Mouse (Mus musculus) lung, postnatal 25 days (tissue): Measurements from ENCODE around the gene Shq1.

Experiments used
- DNase-seq: peaks from one replicate; pipeline ENCODE4 v3.0.0; 2022; ENCODE audit warnings: low spot score

Gene Shq1

DNA sequence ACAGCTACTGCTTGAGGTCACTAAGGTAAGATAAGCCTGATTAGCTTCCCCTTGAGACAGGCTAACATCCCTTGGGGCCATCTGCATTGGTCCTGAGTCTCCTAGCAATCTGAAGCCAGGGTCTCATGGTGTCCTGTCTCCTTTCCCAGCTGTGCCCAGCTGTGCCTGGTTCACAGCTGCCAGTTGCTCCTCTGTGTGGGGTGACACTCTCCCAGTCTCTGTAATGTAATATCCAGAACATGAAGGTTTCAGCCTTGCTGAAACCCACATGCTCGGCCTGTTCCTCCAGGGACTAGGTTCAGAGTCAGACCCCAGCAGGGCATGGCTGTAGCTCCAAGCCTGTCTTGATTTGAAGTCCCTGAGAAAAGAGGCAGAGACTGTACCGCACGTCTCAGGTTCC is 141.3 kb downstream of the Shq1 start:
- DNase-seq: no peak

DNA sequence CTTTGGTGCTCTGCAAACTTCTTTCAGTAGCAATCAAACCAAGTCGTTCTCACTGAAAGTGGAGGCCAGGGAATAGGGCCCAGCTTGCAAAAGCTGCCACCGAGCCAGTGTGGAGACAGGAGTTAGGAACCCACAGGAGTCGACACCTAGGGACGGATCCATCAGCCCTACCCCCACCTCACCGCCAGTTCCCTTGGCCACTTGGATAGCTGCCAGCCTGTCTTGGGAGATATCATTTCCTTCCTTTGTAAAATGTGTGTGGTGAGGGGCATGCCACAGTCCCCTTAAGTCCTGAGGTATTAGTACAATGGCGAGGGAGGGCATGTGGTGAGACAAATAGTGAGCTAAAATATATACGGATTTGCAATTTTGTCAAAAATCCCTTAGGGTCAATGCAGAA is 142.4 kb downstream of the Shq1 start:
- no peak for DNase-seq

DNA sequence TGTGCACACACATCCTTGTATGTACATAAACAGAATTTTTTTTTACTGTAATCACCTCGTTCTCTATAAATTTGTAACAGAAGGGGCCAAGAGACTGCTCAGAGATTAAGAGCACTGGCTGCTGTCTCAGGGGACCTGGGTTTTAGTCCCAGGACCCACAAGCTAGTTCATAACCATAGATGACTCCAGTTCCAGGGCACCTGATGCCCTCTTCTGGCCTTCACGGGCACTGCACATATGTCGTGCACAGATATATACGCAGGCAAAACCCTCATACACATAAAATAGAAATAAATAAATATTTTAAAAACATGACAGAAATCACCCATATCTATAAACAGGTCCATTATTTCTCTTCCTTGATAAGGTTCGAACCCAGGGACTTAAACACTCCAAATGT is 143.0 kb downstream of the Shq1 start:
- no peak for DNase-seq

DNA sequence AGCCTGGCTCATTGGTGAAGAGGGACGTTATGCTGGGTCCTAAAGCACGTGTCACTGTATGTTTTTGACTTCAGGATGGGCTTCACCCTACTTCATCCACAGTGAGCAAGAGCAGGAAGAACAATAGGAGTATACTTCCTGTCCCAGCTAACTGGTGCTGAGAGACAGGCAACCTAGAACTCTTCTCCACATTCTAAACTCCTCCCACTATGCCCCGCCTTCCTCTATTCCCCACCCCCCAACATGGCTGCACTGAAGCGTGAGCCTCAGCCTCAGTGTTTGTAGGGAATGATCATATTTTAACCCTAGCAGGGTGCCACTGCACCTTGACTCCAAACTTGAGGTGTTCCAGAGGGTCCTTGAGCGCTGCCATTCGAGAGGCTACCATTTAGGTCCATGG is 143.8 kb downstream of the Shq1 start:
- DNase-seq: no peak

DNA sequence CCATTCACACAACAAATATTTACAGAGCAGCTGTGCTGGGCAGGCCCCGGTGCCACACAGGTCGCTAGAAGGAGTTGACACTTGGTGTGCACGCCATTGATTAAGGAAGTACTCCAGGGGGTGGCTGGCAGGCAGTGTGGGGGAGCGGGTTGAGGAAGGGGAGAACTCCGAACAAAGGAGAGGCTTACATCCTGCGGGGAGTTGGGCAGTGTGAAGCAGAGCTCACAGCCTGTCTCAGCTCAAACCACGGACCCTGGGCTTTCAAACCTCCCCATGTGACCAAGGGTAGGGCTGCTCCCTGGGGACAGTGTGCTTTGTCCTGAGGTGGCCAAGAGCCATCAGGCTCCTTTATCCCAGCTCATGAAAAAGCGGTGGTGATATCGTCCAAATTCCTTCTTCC is 144.9 kb downstream of the Shq1 start:
- no peak for DNase-seq

DNA sequence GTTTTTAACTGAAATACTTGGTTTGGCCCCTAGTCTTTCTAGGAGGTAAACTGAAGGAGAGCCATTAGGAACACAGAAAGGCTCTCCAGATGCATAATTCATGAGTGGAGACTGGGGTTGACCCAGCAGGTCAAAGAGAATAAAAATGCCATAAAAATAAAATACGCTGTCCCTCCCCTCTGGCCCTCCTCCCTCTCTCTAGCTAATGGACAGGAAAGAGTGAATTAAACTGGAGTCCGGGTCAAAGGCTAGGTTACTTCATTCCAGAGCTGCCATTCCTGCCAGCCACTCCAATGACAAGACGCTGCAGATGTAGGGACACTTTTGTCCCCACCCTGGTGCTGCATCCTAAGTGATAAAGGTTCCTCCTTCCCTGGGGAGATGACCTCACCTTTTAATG is 145.5 kb downstream of the Shq1 start:
- no peak for DNase-seq

DNA sequence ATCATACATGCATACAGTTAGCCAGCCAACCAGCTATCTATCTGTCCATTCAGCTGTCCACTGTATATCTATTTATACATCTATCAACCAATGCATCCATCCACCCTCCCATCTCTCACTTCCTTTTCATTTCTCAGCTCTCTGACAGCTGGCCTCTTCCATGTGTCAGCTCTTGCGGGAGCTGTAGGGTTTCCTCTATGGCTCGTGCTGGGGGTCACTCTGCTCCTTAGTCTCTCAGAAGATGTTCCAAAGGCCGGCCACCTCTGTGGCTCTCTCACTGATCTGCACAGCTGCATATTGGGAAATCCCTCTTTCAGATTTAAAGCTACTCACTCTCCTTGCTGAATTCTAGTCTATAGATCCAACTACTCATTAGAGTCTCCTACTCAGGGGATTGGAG is 148.5 kb downstream of the Shq1 start:
- DNase-seq: no peak

DNA sequence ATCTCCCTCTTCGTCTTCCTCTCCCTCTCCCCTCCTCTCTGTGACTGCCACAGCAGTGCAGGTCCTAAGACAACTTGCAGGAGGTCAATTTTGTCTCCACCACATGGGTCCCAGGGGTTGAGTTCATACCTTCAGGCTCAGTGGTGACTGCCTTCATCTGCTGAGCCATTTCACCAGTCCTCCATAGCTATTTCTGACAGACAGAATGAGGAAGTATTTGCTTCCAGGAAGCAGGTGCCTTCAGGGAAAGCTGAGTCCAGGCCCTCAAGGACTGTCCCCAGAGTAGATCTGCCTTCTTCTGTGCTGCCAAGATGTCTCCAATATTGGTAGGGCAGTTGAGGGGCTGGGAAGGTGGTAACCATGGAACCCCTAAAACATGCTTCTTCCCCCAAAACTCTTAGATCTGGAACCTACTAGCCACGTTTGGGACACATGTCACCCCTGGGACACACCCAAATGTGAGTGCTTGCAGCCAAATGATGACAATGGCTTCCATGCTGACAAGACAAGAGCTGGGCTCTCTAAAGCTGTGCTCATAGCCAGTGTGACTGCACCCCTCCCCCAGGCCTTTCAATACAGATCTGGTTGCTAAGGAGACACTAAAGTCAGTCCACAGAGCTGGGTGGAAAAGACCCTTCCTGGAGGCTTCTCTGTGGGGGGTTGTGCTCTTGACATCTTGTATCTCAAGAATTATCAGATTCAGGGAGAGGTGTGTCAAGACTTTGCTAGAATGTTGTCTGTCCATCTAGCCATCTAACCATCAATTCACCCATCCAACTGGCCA is 149.2 kb downstream of the Shq1 start:
- no peak for DNase-seq

DNA sequence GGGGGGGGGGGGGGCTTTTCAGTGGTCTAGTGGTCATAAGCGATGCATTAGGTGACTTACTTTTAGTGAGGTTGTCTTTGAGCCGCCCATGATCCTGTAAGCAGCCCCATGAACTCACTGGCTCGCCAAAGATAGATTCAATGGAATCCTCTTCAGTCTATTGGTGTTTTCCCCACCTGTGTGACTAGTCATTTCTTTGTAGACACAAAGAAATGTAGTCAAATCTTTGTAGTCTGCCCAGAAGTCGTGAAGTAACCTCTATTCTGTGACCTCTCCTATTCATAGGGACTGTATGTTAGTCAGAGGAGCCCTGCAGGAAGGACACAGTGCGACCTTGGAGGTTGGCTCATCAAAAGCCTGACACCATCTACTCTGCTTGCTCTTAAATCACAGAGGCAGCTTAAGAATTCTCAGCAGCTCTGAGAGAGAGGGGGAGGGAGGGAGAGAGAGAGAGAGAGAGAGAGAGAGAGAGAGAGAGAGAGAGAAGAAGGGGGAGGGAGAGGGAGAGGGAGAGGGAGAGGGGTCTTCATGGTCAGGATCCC is 150.3 kb downstream of the Shq1 start:
- no peak for DNase-seq

DNA sequence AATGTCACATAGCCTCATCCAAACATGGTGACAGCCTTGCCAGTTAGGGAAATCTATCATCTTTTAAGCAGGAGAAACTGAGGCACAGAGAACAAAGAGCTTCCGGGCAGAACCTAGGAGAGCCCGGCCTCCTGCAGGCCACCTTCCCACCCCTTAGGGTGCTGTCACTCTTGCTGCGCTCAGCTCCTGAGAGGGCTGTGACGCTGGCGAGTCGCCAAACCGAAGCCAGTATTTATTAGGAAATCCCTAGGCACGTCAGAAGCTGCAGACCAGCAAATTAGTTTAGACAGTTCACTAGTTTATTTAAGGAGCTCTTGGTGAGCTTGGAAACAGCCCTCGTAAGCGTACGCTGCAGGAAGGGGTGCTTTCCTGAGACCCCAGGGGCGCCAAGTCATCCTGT is 151.1 kb downstream of the Shq1 start:
- DNase-seq: no peak
